Comparison of ENCODE assay signal across 22 mouse cellular contexts in genomic region chr5:27457686-27458085, GRCm38 (mm10). TPM values are rescaled to one million over a fixed set of nuclear protein-coding genes. Genes with fewer than 3 reads are reported as not detected.
DNase-seq lines count a peak whose midpoint lies in the region; TF ChIP-seq lines count a peak whose summit lies in the region.
"Had no signal": no experiment of that assay in that cellular context is flagged by ENCODE, and none has a peak within 500 bp of the region (broad histone marks: within the 10 kb centered on the region; RNA-seq: fewer than 3 reads in every experiment).

No protein-coding gene starts in this region.

- TF ChIP-seq CTCF in layer of hippocampus, adult 2 months (conservative IDR thresholded peaks at IDR 0.05), result no peak

- H3K4me3 ChIP-seq in layer of hippocampus, adult 2 months, result no peak overlapping the region
- H3K4me3 ChIP-seq: embryonic facial prominence, embryonic 13.5 days; embryonic facial prominence, embryonic 15.5 days; erythroblast, embryonic 14.5 days; forebrain, embryonic 10.5 days; forebrain, embryonic 12.5 days had no signal

- peak; percentile 43 for DNase-seq in adrenal gland, adult 2 months
- no peak for DNase-seq in adrenal gland, postnatal 25 days
- DNase-seq in layer of hippocampus, adult 2 months (ENCODE audit: low spot score in 2 of 2), result no peak
- no peak for DNase-seq in layer of hippocampus, postnatal 36 days
- DNase-seq in adrenal gland, postnatal 10 days, result peak; percentile 9
- DNase-seq in adrenal gland, postnatal 36 days, result peak; percentile 9 to 47
- DNase-seq in frontal cortex, adult 2 months (ENCODE audit: extremely low spot score in 1 of 2, low spot score in 1 of 2), result no peak
- no peak for DNase-seq in right cerebral cortex, adult 18-20 months
- DNase-seq: embryo, embryonic 11 days had no signal

- peak overlapping the region; percentile 75 for H3K27ac ChIP-seq in layer of hippocampus, adult 2 months
- H3K27ac ChIP-seq: embryonic facial prominence, embryonic 13.5 days; embryonic facial prominence, embryonic 15.5 days; forebrain, embryonic 10.5 days; forebrain, embryonic 12.5 days had no signal

RNA-seq across cellular contexts. Expression of gene Speer4b, which starts 43.6 kb away (rescaled TPM):
- not detected for total RNA-seq in adrenal gland, adult 2 months (2021)
- not detected in 2 replicates for polyA plus RNA-seq in adrenal gland, adult 2 months (2012; rRNA removed)
- total RNA-seq in adrenal gland, postnatal 25 days (2021), result not detected in 2 replicates
- total RNA-seq in layer of hippocampus, adult 2 months (2021), result not detected
- total RNA-seq in layer of hippocampus, postnatal 36 days (2021), result not detected
- not detected for total RNA-seq in adrenal gland, postnatal 10 days (2021)
- total RNA-seq in adrenal gland, postnatal 36 days (2021), result not detected
- not detected in 2 replicates for polyA plus RNA-seq in frontal cortex, adult 2 months (2012; rRNA removed)
- total RNA-seq: adrenal gland, adult 18-20 months; common myeloid progenitor, adult 5-6 weeks; ES-E14; MEL had no signal
- polyA plus RNA-seq: brain, embryonic 14.5 days; C2C12; embryonic facial prominence, embryonic 11.5 days; embryonic facial prominence, embryonic 13.5 days; embryonic facial prominence, embryonic 15.5 days; erythroblast, embryonic 14.5 days; forebrain, embryonic 10.5 days; forebrain, embryonic 14.5 days had no signal

Comparison
In these comparisons a context has a peak if more than half of its experiments do, and no peak if none do; other contexts are left out.
1. DNase-seq: peak in adrenal gland, adult 2 months (single experiment), adrenal gland, postnatal 10 days (single experiment) and adrenal gland, postnatal 36 days (2 of 2); none in adrenal gland, postnatal 25 days (single experiment), layer of hippocampus, adult 2 months (0 of 2), layer of hippocampus, postnatal 36 days (0 of 2), frontal cortex, adult 2 months (0 of 2) and right cerebral cortex, adult 18-20 months (single experiment).